Mouse (Mus musculus) adipocyte (in vitro differentiated cells): ENCODE measurements at regions not wholly inside any gene's neighbourhood (a gene's known extent, or its start where the extent isn't known, plus 50 kb on each side); places are given as distances from the start of the nearest gene placed in this dataset.

ENCODE experiments used
- DNase-seq: peaks from one replicate; pipeline ENCODE4 v3.0.0-alpha.2; 2016; ENCODE audit warnings: low spot score

DNA sequence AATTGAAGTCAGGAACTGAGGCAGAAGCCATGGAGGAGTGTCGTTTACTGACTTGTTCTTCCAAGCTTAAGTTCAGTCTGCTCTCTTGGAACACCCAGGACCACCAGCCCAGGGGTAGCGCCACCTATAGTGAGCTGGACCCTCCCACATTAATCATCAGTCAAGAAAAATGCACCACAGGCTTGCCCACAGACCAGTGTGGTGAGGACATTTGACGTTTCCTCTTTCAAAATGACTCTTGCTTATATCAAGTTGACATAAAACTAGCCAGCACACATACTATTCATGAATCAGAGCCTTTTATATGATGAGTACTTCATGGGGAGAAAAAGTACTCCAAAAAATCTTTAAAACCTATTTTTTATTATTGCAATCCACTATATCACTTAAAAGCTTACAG, 69.7 kb upstream of the Paip1 start:
- no peak for DNase-seq

- DNase-seq, result peak; percentile 66
These were observed 65.0 kb upstream of the Paip1 start for GRCm38 (mm10) chr13:119363379-119363778.

- peak; percentile 7 for DNase-seq
These were observed 64.2 kb upstream of the Paip1 start for GRCm38 (mm10) chr13:119364160-119364559.

DNA sequence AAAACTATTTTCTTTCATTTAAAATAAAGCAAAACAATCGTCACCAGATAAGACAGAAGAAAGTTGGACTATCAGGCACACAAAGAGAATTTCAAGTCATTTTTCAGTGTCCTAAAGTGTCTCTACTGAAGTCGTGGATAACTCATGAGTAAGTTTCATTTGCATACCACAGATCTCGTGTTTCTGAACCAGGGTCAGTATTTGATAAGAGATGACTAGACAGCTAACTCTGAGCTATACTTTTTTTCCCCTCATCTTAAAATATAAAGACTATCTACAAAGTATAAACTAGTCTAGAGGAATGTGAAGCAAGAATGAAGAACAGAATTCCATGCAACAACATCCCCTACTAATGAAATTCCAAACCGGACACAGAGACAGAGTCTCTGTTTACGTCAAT, 60.9 kb upstream of the Paip1 start:
- no peak for DNase-seq

DNA sequence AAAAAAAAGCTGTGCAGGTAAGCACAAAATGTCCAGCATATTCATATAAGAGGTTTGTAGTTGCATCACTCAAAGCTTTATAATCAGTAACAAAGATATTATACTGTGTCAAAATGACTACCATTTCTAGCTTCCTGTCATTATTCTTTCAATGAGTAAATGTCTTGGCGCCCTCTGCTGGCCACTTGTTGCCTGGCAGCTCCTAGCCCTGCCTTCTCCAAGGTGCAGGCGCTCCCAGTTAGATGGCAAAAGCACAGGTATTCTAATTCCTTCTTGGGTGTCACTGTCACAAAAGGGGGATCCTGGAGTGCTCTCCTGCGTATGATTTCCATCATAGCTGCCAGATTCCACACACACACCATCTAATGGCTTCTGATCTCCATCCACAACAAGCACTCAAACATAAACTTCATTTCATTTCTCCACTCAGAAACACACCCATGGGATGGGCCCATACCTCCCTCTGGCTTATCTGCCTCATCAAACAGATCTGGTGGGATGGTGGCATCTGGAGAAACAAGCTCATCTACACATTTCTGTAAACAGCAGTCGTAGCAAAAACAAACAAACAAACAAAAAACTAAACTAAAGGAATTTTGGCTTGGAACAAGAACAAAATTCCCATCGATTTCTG, 49.9 kb upstream of the Paip1 start:
- peak; percentile 73 for DNase-seq
